Mouse (Mus musculus): ENCODE measurements around the gene Dock2. TPM values are rescaled to one million over a fixed set of nuclear protein-coding genes. Genes with fewer than 3 reads are reported as not detected.

The Dock2 gene
- total and polyA plus RNA-seq, 3 experiments, result 60.9 to 101 (median 77.9) TPM

GRCm38 (mm10) chr11:34284124-34284808, 499.4 kb downstream of the Dock2 start:
- Histone ChIP-seq H3K79me2 (ENCODE audit: control insufficient read depth, insufficient read depth, low read length, poor library complexity) (no peaks in the 10 kb centered on the region), H3K9ac (ENCODE audit: control insufficient read depth, low read depth, low read length, poor library complexity, severe bottlenecking) (no peak overlapping the region), H3K4me1 (ENCODE audit: control insufficient read depth in 1 of 2, insufficient read depth in 2 of 2, low read length in 2 of 2) (no peaks in the 10 kb centered on the region), H3K27me3 (ENCODE audit: control insufficient read depth in 1 of 2, insufficient read depth in 2 of 2, low read length in 2 of 2) (no peaks in the 10 kb centered on the region), H3K27ac (ENCODE audit: control insufficient read depth, low read depth, low read length) (no peak overlapping the region), H3K9me3 (replicated peaks; ENCODE audit: insufficient read depth, low read length) (no peaks in the 10 kb centered on the region), H3K4me3 (ENCODE audit: control insufficient read depth in 1 of 2, insufficient read depth in 1 of 2, low read depth in 2 of 2, low read length in 2 of 2) (no peak overlapping the region), H3K36me3 (ENCODE audit: control insufficient read depth in 1 of 2, insufficient read depth in 2 of 2, low read length in 2 of 2) (peaks cover 0 to 4% of the 10 kb centered on the region in 2 experiments; a peak in 2 of 4 replicates)
- DNase-seq (ENCODE audit: low read depth, low spot score), result no peak
- TF ChIP-seq MYC (IDR thresholded peaks at IDR 0.05; ENCODE audit: low read depth, low read length), result no peak
- TF ChIP-seq ELF1 (IDR thresholded peaks at IDR 0.05; ENCODE audit: low read depth, low read length), result no peak
- no peak for TF ChIP-seq RAD21 (IDR thresholded peaks at IDR 0.05; ENCODE audit: low read depth, low read length)
- TF ChIP-seq POLR2A (IDR thresholded peaks at IDR 0.05; ENCODE audit: control insufficient read depth in 1 of 2, insufficient read depth in 1 of 2, low read depth in 1 of 2, low read length in 2 of 2, poor library complexity in 1 of 2), result no peak
- no peak for TF ChIP-seq CHD1 (IDR thresholded peaks at IDR 0.05; ENCODE audit: low read depth, low read length)
- no peak for TF ChIP-seq BHLHE40 (IDR thresholded peaks at IDR 0.05; ENCODE audit: borderline replicate concordance, low read depth, low read length)
- TF ChIP-seq TBP (IDR thresholded peaks at IDR 0.05; ENCODE audit: low read depth, low read length), result no peak
- TF ChIP-seq MEF2A (IDR thresholded peaks at IDR 0.05; ENCODE audit: extremely low read depth, insufficient replicate concordance, low read depth, low read length, poor library complexity, severe bottlenecking), result no peak
- no peak for TF ChIP-seq ZMIZ1 (IDR thresholded peaks at IDR 0.05; ENCODE audit: low read depth, low read length)
- no peak for TF ChIP-seq ZKSCAN1 (IDR thresholded peaks at IDR 0.05; ENCODE audit: low read depth, low read length)
- no peak for TF ChIP-seq MYB (IDR thresholded peaks at IDR 0.05; ENCODE audit: low read depth, low read length)
- no peak for TF ChIP-seq UBTF (IDR thresholded peaks at IDR 0.05; ENCODE audit: borderline replicate concordance, insufficient read depth, low read depth, low read length)
- no peak for TF ChIP-seq USF2 (IDR thresholded peaks at IDR 0.05; ENCODE audit: borderline replicate concordance in 1 of 2, insufficient read depth in 1 of 2, low read depth in 1 of 2, low read length in 2 of 2)
- TF ChIP-seq RCOR1 (IDR thresholded peaks at IDR 0.05; ENCODE audit: low read depth, low read length), result no peak
- no peak for TF ChIP-seq HCFC1 (IDR thresholded peaks at IDR 0.05; ENCODE audit: low read depth, low read length)
- no peak for TF ChIP-seq NRF1 (IDR thresholded peaks at IDR 0.05; ENCODE audit: insufficient read depth, low read depth, low read length, poor library complexity, severe bottlenecking)

- Histone ChIP-seq H3K27me3 (ENCODE audit: control insufficient read depth in 1 of 2, insufficient read depth in 2 of 2, low read length in 2 of 2) (no peaks in the 10 kb centered on the region), H3K9me3 (replicated peaks; ENCODE audit: insufficient read depth, low read length) (no peaks in the 10 kb centered on the region), H3K79me2 (ENCODE audit: control insufficient read depth, insufficient read depth, low read length, poor library complexity) (no peaks in the 10 kb centered on the region), H3K27ac (ENCODE audit: control insufficient read depth, low read depth, low read length) (no peak overlapping the region), H3K4me3 (ENCODE audit: control insufficient read depth in 1 of 2, insufficient read depth in 1 of 2, low read depth in 2 of 2, low read length in 2 of 2) (no peak overlapping the region), H3K9ac (ENCODE audit: control insufficient read depth, low read depth, low read length, poor library complexity, severe bottlenecking) (no peak overlapping the region), H3K4me1 (ENCODE audit: control insufficient read depth in 1 of 2, insufficient read depth in 2 of 2, low read length in 2 of 2) (no peaks in the 10 kb centered on the region), H3K36me3 (ENCODE audit: control insufficient read depth in 1 of 2, insufficient read depth in 2 of 2, low read length in 2 of 2) (peaks cover 0 to 7% of the 10 kb centered on the region in 2 experiments; a peak in 2 of 4 replicates)
- TF ChIP-seq MEF2A (IDR thresholded peaks at IDR 0.05; ENCODE audit: extremely low read depth, insufficient replicate concordance, low read depth, low read length, poor library complexity, severe bottlenecking) (no peak), KAT2A (conservative IDR thresholded peaks at IDR 0.05; ENCODE audit: low read depth, low read length) (no peak), RAD21 (IDR thresholded peaks at IDR 0.05; ENCODE audit: low read depth, low read length) (no peak), CHD1 (IDR thresholded peaks at IDR 0.05; ENCODE audit: low read depth, low read length) (no peak), MYB (IDR thresholded peaks at IDR 0.05; ENCODE audit: low read depth, low read length) (no peak), SIN3A (IDR thresholded peaks at IDR 0.05; ENCODE audit: low read length) (no peak), POLR2A (IDR thresholded peaks at IDR 0.05; ENCODE audit: control insufficient read depth in 1 of 2, insufficient read depth in 1 of 2, low read depth in 1 of 2, low read length in 2 of 2, poor library complexity in 1 of 2) (no peak), HCFC1 (IDR thresholded peaks at IDR 0.05; ENCODE audit: low read depth, low read length) (no peak), ZMIZ1 (IDR thresholded peaks at IDR 0.05; ENCODE audit: low read depth, low read length) (no peak), UBTF (IDR thresholded peaks at IDR 0.05; ENCODE audit: borderline replicate concordance, insufficient read depth, low read depth, low read length) (no peak), MYC (IDR thresholded peaks at IDR 0.05; ENCODE audit: low read depth, low read length) (no peak), MXI1 (IDR thresholded peaks at IDR 0.05; ENCODE audit: low read depth, low read length) (no peak), BHLHE40 (IDR thresholded peaks at IDR 0.05; ENCODE audit: borderline replicate concordance, low read depth, low read length) (no peak), NELFE (IDR thresholded peaks at IDR 0.05; ENCODE audit: low read depth, low read length) (no peak), USF2 (IDR thresholded peaks at IDR 0.05; ENCODE audit: borderline replicate concordance in 1 of 2, insufficient read depth in 1 of 2, low read depth in 1 of 2, low read length in 2 of 2) (no peak)
- no peak for DNase-seq (ENCODE audit: low read depth, low spot score)
These were observed 506.6 kb downstream of the Dock2 start for GRCm38 (mm10) chr11:34277047-34277445.

All from MEL (cell line).